Mouse (Mus musculus): ENCODE measurements at regions not wholly inside any gene's neighbourhood (a gene's known extent, or its start where the extent isn't known, plus 50 kb on each side); places are given as distances from the start of the nearest gene placed in this dataset.
"Not testable (repeated sequence)": the region's sequence is repeated elsewhere in the genome, so short reads cannot be mapped to it uniquely, and the experiment has no call there.

DNA sequence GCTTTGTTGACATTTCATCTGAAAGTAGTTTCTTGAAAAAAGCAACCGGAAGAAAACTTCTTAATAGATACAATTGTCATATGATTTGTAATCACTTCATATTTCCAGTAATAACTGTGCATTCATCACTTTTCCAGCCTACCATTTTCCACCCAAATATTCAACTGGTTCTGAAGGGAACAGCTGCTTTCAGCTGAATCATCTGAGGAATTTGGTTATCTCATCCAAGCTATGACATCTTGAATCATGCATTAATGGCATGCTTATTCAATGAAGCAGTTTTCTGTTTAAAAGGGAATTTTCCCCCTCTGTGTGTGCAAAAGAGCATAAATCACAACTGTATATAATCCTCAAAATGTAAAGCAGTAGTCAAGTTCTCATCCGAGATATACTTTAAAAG is 97.2 kb upstream of the Cdk6 start:
- DNase-seq (ENCODE audit: low spot score in 2 of 2): not testable (repeated sequence)

GRCm38 (mm10) chr5:3247333-3247732 is 94.0 kb upstream of the Cdk6 start:
- DNase-seq (ENCODE audit: low spot score in 2 of 2): no peak

- DNase-seq (ENCODE audit: low spot score in 2 of 2): no peak
Measured at GRCm38 (mm10) chr5:3250273-3250672, 91.0 kb upstream of the Cdk6 start.

- no peak for DNase-seq (ENCODE audit: low spot score in 2 of 2)
Measured at GRCm38 (mm10) chr5:3260289-3260688, 81.0 kb upstream of the Cdk6 start.

GRCm38 (mm10) chr5:3264988-3265738 is 76.1 kb upstream of the Cdk6 start:
- not testable (repeated sequence) for DNase-seq (ENCODE audit: low spot score in 2 of 2)

DNA sequence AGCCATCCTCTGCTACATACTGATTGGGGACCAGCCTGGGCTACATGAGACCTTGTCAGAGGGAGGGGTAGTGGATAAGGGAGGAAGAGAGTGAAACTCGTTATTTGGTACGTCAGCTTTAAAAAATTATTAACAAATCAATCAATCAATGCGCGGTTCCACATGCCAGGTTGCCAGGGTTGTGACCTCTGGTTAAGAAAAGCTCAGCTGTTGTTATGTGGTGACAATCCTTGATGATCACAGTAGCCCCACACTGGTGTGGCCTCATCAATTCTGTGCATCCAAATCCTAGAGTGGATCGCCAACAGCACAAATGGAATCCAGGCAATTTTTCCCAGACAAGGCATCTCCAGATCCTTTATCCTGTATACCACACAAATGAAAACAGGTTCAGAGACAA is 74.3 kb upstream of the Cdk6 start:
- DNase-seq (ENCODE audit: low spot score in 2 of 2): no peak

GRCm38 (mm10) chr5:3269760-3270159 is 71.5 kb upstream of the Cdk6 start:
- no peak for DNase-seq (ENCODE audit: low spot score in 2 of 2)

- not testable (repeated sequence) for DNase-seq (ENCODE audit: low spot score in 2 of 2)
Measured at GRCm38 (mm10) chr5:3273140-3273539, 68.1 kb upstream of the Cdk6 start.

DNA sequence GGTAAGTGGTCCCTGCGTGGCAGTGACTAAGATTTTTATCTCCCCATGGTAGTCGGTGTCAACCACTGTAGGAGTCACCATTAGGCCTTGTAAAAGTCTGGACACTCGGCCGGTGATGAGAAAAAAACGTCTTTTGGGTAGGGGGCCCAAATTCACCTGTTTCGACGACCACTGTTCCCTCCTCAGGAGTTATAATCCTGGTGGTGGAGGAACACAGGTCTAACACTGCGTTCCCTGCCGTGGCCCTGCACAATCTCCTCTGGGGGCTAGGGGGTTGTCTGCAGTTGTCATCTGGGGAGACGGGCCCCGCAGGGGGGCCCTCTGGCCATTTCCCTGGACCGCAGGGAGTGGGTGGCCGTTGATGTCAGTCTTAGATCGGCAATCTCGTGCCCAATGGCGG is 64.0 kb upstream of the Cdk6 start:
- DNase-seq (ENCODE audit: low spot score in 2 of 2): not testable (repeated sequence)

DNA sequence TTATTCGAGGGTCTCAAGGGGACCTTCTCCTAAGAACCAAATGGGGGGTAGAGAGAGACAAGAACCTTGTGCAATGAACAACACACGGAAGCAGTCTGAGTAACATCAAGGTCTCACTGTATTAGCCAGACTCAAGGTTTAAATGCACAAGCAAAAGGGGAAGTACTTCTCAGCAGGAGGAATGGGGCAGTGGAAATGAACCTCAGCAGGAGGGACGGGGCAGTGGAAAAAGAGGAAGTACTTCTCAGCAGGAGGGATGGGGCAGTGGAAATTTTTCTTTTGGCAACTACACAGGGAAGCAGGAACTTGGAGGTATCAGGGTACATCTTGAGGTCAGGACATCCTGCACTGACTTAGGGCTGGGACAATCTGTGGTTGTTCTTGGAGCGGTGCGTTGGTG is 62.3 kb upstream of the Cdk6 start:
- not testable (repeated sequence) for DNase-seq (ENCODE audit: low spot score in 2 of 2)

DNA sequence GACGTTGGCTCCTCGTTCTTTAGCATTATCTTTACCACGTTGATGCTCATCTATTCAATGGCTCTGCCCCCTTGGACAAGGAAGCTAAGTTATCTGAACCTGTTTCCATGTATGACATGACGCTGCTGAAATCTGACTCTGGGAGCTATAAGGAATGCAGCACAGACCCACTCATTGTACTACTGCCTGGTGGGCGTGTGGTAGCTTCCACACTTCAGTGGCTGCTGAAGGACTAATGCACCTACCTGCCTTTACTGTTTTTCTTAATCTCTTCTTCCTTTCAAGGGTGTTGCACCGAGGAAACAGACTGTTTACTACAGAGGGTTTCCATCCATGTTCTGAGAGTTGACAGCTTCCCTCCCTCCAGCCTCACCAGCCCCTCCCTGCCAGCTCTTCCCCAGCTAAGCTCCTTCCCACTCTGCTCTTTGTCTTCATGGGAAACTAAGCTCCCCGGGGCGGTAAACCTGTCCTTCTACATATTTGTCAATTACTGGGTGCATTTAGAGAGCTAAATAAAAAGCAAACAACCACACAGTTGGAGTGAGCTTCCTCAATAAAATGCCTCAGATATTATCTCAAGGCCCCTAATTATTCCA is 59.3 kb upstream of the Cdk6 start:
- DNase-seq (ENCODE audit: low spot score in 2 of 2): not testable (repeated sequence)

DNA sequence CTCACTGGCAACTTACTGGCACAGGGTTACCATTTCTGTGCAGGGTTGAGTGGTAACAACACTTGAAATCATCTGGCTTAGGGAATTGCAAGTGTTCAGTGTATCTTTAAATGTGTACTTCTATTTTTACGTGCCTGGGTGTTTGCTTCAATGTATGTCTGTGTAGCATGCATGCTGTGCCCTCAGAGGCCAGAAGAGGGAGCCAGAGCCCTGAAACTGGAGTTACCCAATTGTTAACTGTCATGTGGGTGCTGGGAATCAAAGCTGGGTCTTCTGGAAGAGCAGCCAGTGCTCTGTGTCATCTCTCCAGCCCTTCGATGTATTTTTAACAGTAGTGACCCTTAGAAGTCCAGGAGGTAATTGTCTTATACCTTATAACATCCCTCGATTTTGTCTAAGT is 58.2 kb upstream of the Cdk6 start:
- DNase-seq (ENCODE audit: low spot score in 2 of 2): no peak

- DNase-seq (ENCODE audit: low spot score in 2 of 2): not testable (repeated sequence)
Measured at GRCm38 (mm10) chr5:3284335-3284734, 57.0 kb upstream of the Cdk6 start.

DNA sequence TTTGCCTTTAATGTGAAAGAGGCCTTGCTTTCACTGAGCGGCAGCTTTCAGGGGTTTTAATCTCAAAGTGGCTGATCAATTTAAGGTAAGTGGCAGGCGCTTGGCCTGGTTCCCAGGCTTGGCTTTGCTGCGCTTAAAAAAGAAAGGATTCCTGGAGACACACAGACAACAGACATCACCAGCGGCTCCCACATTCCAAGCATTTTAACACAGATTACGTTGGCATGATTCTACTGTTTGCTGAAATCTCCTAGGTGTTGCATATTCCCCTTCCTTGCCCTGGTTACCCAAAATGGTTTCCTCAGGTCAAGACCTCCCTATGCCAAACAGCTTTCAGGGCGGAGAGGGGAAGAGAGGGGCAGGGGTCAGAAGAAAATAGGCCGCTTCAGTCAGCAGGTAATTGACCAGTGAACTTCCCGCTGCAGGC is 51.3 kb upstream of the Cdk6 start:
- DNase-seq (ENCODE audit: low spot score in 2 of 2): not testable (repeated sequence)
